Mouse (Mus musculus) spleen, adult 2 months (tissue): ENCODE measurements at regions not wholly inside any gene's neighbourhood (a gene's known extent, or its start where the extent isn't known, plus 50 kb on each side); places are given as distances from the start of the nearest gene placed in this dataset.

Experiments
- CTCF ChIP-seq: fragments of 200-500 bp; IDR thresholded peaks from 2 replicates; pipeline ENCODE4 v1.5.1; 2011; ENCODE audit warnings: mild to moderate bottlenecking, inconsistent platforms; ENCODE audit not compliant: insufficient read depth, insufficient read length, insufficient replicate concordance; ENCODE audit errors: extremely low read depth
- POLR2A ChIP-seq: fragments of 200-500 bp; IDR thresholded peaks from 2 replicates; pipeline ENCODE4 v1.6.1; 2011; ENCODE audit warnings: low read depth, low read length, inconsistent platforms

DNA sequence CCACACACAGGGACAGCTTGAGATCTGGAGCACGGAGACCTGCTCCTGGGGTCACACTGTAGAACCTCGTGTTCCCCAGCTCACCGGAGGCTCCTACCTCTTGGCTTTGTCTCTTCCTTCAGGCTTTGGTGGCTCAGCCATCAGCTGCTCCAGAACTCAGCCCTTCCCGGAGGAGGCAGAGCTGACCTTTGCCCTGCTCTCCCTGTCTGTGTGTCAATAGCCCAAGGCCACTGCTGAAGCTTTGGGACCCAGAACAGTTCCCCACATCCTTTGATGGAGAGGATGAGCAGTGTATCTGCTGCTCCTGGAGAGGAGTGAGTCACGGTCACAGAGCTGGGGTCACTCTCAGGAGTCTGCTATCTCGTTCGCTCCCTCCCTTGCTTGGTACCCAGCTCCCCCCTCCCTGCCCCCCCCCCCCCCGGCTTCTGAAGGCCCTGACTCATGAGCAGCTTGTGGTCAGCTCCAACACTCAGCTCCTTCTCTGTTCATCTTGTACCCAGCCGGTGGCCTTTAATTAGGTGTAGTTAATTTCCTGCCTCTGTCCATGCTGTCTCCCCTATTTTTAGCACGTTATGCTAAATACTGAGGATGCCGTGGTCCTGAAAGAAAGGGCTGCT is 54.5 kb upstream of the Ptpn1 start:
- TF ChIP-seq CTCF (no peak), POLR2A (no peak)
